Mouse (Mus musculus): ENCODE results near the gene Slc5a4a.

Slc5a4a gene

DNA sequence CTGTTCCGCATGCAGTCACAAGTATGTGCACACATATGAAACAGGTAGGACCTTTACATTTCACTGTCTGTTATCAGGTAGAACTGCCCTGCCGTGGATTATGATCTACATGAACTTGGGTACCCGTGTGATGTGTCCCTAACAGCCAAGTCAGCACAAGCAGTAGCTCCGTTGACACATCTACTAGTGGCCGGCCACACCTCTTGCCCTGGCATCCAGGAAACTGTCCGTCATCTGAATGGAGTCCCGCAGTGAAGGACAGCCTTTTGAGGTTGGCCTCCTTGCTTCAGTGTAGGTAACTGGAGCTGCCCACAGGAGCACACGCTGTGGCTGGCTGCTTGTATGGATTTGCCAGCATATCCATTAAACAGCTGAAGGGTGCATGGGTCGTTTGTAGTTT, 71.0 kb downstream of the Slc5a4a start:
- DNase-seq (ENCODE audit: low spot score): no peak

- no peak for DNase-seq (ENCODE audit: low spot score)
Measured at GRCm38 (mm10) chr10:76225944-76226343, 78.7 kb downstream of the Slc5a4a start.

DNA sequence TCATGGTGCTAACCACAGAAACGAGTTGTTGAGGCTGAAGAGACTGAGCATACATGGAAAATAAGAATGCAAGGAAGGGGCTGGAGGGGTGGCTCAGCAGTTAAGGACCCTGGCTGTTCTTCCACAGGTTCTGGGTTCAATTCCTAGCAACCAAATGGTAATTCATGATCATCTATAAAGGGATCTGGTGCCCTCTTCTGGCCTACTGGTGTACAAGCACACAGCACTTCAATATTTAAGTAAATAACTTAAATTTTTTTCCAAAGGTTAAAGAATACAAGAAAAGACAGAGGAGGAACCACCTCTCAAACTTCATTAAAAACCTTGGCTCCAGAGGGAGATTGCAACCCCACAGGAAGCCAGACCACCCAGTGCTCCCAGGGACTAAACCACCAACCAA, 82.4 kb downstream of the Slc5a4a start:
- no peak for DNase-seq (ENCODE audit: low spot score)

DNA sequence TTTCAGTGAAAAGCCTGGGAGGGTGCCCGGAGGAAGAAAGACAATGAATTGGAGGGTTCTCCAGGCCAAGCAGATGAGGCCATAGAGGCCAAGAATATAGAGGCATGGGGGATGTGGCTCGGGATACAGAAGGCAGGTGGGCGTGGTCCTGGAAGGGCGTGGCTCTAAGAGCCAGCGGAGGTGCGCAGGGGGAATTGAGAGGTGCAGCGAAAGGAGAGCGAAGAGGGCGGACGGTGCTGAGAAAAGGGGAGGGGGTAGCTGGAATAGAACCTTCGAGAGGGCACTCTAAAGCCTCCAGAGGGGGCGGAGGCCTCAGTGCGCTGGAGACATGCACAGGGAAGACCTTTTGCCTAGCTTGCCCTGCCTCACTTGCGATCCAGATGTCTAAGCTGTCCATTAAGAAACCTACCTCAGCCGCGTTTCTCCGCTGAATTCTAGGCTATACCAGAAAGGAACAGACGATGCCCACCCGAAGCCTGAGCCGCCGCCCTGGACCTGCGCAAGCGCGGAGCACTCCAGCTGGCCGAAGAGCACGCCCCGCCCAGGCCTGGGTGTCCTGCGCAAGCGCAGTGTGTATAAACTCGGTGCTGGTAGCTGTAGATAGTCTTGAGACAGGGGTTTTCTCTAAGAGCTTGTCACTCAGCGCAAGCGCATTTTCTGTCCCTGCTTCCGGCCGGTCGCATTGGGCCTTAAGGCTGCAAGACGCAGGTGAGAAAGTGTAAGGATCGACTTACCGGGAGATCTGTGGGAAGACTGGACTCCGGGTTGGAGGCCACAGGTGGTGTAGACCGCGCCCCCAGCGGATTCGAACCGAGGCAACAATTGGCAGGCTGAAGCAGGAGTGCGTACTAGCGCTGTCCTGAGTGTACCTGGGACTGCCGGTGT, 90.3 kb downstream of the Slc5a4a start, which contains the start of gene Prmt2:
TSS of gene Prmt2 (minus strand) at position 525 of the 885 bp plus-strand sequence.
- peak; percentile 82 for DNase-seq (ENCODE audit: low spot score)

All from left cerebral cortex, adult 11 months (tissue).